Mouse (Mus musculus): ENCODE measurements around the gene Ipmk. TPM values are rescaled to one million over a fixed set of nuclear protein-coding genes. Genes with fewer than 3 reads are reported as not detected.

Ipmk gene
- polyA plus RNA-seq, 2 experiments, result 5.1 to 7.9 TPM

DNA sequence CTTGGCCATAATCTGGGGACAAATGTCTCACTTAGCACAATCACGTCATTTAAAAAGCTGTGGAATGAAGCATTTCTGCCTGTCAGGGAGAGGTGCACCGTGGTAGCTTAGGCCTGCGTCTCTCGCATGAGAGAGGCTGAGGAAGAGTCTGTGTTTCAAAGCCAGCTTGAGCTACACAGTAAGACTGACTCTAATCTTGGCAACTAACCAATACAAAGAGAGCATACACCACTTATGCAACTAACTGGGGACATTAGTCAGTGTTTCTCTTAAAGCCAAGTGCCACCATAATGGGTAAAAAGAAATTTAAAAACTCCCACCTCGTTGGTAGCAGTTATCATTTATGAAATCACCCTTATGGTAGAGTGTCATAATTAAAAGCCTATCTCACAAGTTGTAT is 18.7 kb upstream of the Ipmk start:
- H3K4me3 ChIP-seq (ENCODE audit: insufficient read depth in 1 of 2, low read depth in 2 of 2, low read length in 2 of 2), result no peak overlapping the region
- no peaks in the 10 kb centered on the region for H3K27me3 ChIP-seq (ENCODE audit: control insufficient read depth, insufficient read depth, low read length)
- no peaks in the 10 kb centered on the region for H3K4me1 ChIP-seq (replicated peaks; ENCODE audit: control insufficient read depth in 2 of 2, insufficient read depth in 2 of 2, low read length in 1 of 2)
- H3K27ac ChIP-seq, result no peak overlapping the region
- ATAC-seq (ENCODE audit: insufficient read depth), result no peak
- H3K36me3 ChIP-seq (replicated peaks; ENCODE audit: control insufficient read depth, insufficient read depth, low read depth), result peaks cover 11% of the 10 kb centered on the region
- TF ChIP-seq EP300 (IDR thresholded peaks at IDR 0.05; ENCODE audit: low read depth) (no peak), CTCF (IDR thresholded peaks at IDR 0.05; ENCODE audit: low read depth) (no peak)
- no peak for DNase-seq (ENCODE audit: low read depth in 3 of 3, low spot score in 3 of 3)
- H3K9me3 ChIP-seq (ENCODE audit: control insufficient read depth, low read length), result no peaks in the 10 kb centered on the region
- WGBS (ENCODE audit: insufficient replicate concordance), result 83% methylated on average over 5 of the region's 5 CpGs
- no peak overlapping the region for H3K4me2 ChIP-seq (ENCODE audit: low read depth)
- no peak overlapping the region for H3K9ac ChIP-seq (replicated peaks)

DNA sequence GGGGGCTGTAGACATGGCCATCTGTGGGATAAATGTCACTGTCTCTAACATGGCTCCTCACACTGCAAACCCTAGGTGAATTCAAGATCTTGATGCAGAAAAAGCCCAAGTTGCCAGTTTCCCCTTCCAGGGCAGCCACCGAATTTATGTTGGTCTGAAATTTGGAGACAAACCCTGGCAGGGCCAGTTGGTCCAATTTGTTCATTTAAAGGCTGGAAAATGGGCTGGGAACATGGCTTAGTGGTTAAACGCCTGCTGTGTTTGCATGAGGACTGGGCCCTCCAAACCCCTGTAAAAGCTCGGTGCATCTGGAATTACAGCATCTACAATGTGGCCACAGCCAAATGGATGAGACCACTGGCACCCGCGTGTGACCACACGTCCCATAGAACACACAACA is 18.3 kb upstream of the Ipmk start:
- Histone ChIP-seq H3K4me1 (replicated peaks; ENCODE audit: control insufficient read depth in 2 of 2, insufficient read depth in 2 of 2, low read length in 1 of 2) (no peaks in the 10 kb centered on the region), H3K9ac (replicated peaks) (no peak overlapping the region), H3K9me3 (ENCODE audit: control insufficient read depth, low read length) (no peaks in the 10 kb centered on the region), H3K4me3 (ENCODE audit: insufficient read depth in 1 of 2, low read depth in 2 of 2, low read length in 2 of 2) (no peak overlapping the region), H3K27ac (no peak overlapping the region), H3K4me2 (ENCODE audit: low read depth) (no peak overlapping the region), H3K27me3 (ENCODE audit: control insufficient read depth, insufficient read depth, low read length) (no peaks in the 10 kb centered on the region), H3K36me3 (replicated peaks; ENCODE audit: control insufficient read depth, insufficient read depth, low read depth) (peaks cover 14% of the 10 kb centered on the region)
- no peak for DNase-seq (ENCODE audit: low read depth in 3 of 3, low spot score in 3 of 3)
- no peak for TF ChIP-seq CTCF (IDR thresholded peaks at IDR 0.05; ENCODE audit: low read depth)
- no peak for TF ChIP-seq EP300 (IDR thresholded peaks at IDR 0.05; ENCODE audit: low read depth)
- WGBS (ENCODE audit: insufficient replicate concordance), result 85% methylated on average over 6 of the region's 6 CpGs
- no peak for ATAC-seq (ENCODE audit: insufficient read depth)

DNA sequence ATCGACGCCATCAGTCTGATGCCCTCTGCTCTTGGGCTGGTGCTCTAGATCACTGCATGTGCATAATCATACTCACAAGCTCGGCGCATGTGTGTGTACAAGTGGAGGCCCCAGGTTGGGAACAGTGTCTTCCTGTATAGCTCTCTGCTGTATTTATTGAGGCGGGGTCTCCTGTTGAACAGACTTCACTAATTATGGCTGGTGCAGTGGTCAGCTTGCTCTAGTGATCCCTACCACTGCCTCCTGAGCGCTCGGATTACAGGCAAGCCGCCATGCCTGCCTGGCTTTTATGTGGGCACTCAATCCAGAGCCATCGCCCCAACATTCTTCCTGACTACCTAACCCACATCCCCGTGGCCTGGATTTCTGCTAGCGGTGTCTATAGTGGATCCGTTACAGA is 17.5 kb upstream of the Ipmk start:
- Histone ChIP-seq H3K4me1 (replicated peaks; ENCODE audit: control insufficient read depth in 2 of 2, insufficient read depth in 2 of 2, low read length in 1 of 2) (no peaks in the 10 kb centered on the region), H3K27ac (no peak overlapping the region), H3K27me3 (ENCODE audit: control insufficient read depth, insufficient read depth, low read length) (no peaks in the 10 kb centered on the region), H3K9me3 (ENCODE audit: control insufficient read depth, low read length) (no peaks in the 10 kb centered on the region), H3K4me3 (ENCODE audit: insufficient read depth in 1 of 2, low read depth in 2 of 2, low read length in 2 of 2) (no peak overlapping the region), H3K4me2 (ENCODE audit: low read depth) (no peak overlapping the region), H3K36me3 (replicated peaks; ENCODE audit: control insufficient read depth, insufficient read depth, low read depth) (peaks cover 16% of the 10 kb centered on the region), H3K9ac (replicated peaks) (no peak overlapping the region)
- DNase-seq (ENCODE audit: low read depth in 3 of 3, low spot score in 3 of 3) (no peak), ATAC-seq (ENCODE audit: insufficient read depth) (no peak)
- TF ChIP-seq EP300 (IDR thresholded peaks at IDR 0.05; ENCODE audit: low read depth) (no peak), CTCF (IDR thresholded peaks at IDR 0.05; ENCODE audit: low read depth) (no peak)
- WGBS (ENCODE audit: insufficient replicate concordance), result 93% methylated on average over 12 of the region's 12 CpGs

DNA sequence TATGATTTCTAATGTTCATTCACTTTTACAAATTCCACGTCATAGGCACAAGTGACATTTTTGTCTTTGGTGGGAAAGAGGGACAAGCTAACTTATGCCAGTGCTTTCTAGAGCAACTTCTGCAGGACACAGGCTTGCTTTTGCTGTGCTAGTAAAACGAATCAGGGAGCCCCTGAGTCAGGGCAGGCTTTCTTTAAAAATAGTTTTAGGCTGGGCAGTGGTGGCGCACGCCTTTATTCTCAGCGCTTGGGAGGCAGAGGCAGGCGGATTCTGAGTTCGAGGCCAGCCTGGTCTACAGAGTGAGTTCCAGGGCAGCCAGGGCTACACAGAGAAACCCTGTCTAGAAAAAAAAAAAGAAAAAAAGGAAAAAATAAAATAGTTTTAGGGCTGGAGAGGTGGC is 15.7 kb upstream of the Ipmk start:
- 85% methylated on average over 7 of the region's 7 CpGs for WGBS (ENCODE audit: insufficient replicate concordance)
- ATAC-seq (ENCODE audit: insufficient read depth) (no peak), DNase-seq (ENCODE audit: low read depth in 3 of 3, low spot score in 3 of 3) (no peak)
- TF ChIP-seq CTCF (IDR thresholded peaks at IDR 0.05; ENCODE audit: low read depth) (no peak), EP300 (IDR thresholded peaks at IDR 0.05; ENCODE audit: low read depth) (no peak)
- H3K4me3 ChIP-seq (ENCODE audit: insufficient read depth in 1 of 2, low read depth in 2 of 2, low read length in 2 of 2), result no peak overlapping the region
- H3K9ac ChIP-seq (replicated peaks), result no peak overlapping the region
- no peak overlapping the region for H3K4me2 ChIP-seq (ENCODE audit: low read depth)
- no peak overlapping the region for H3K27ac ChIP-seq
- H3K27me3 ChIP-seq (ENCODE audit: control insufficient read depth, insufficient read depth, low read length), result no peaks in the 10 kb centered on the region
- no peaks in the 10 kb centered on the region for H3K9me3 ChIP-seq (ENCODE audit: control insufficient read depth, low read length)
- no peaks in the 10 kb centered on the region for H3K4me1 ChIP-seq (replicated peaks; ENCODE audit: control insufficient read depth in 2 of 2, insufficient read depth in 2 of 2, low read length in 1 of 2)
- H3K36me3 ChIP-seq (replicated peaks; ENCODE audit: control insufficient read depth, insufficient read depth, low read depth), result peaks cover 19% of the 10 kb centered on the region

DNA sequence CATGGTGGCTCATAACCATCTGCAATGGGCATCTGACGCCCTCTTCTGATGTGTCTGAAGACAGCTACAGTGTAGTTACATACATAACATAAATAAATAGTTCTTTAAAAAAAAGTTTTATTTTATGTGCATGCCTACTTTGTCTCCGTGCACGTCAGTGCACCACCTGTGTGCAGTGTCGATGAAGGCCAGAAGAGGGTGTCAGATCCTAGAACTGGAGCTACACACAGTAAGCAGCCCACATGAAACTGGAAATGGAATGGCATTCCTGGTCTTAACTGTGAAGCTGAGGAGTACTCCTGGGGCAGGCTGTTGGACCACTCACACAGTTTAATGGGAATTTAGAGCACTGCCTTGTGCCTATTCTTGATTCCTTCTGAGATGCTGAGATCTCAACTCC is 15.2 kb upstream of the Ipmk start:
- peaks cover 19% of the 10 kb centered on the region for H3K36me3 ChIP-seq (replicated peaks; ENCODE audit: control insufficient read depth, insufficient read depth, low read depth)
- DNase-seq (ENCODE audit: low read depth in 3 of 3, low spot score in 3 of 3), result no peak
- ATAC-seq (ENCODE audit: insufficient read depth), result no peak

More for the DNA sequence above, 15.2 kb upstream of the Ipmk start:
- H3K4me3 ChIP-seq (ENCODE audit: insufficient read depth in 1 of 2, low read depth in 2 of 2, low read length in 2 of 2), result no peak overlapping the region
- no peaks in the 10 kb centered on the region for H3K27me3 ChIP-seq (ENCODE audit: control insufficient read depth, insufficient read depth, low read length)
- H3K9me3 ChIP-seq (ENCODE audit: control insufficient read depth, low read length), result no peaks in the 10 kb centered on the region
- H3K4me2 ChIP-seq (ENCODE audit: low read depth), result no peak overlapping the region
- 80% methylated on average over 4 of the region's 4 CpGs for WGBS (ENCODE audit: insufficient replicate concordance)
- no peaks in the 10 kb centered on the region for H3K4me1 ChIP-seq (replicated peaks; ENCODE audit: control insufficient read depth in 2 of 2, insufficient read depth in 2 of 2, low read length in 1 of 2)
- H3K27ac ChIP-seq, result no peak overlapping the region
- H3K9ac ChIP-seq (replicated peaks), result no peak overlapping the region
- peak; percentile 40; the same call in 1 of the 2 replicates for TF ChIP-seq CTCF (IDR thresholded peaks at IDR 0.05; ENCODE audit: low read depth)
- TF ChIP-seq EP300 (IDR thresholded peaks at IDR 0.05; ENCODE audit: low read depth), result no peak

All from liver, embryonic 14.5 days (tissue).